Mouse (Mus musculus) heart, postnatal 10 days (tissue): ENCODE results near the gene Actr5. TPM values are rescaled to one million over a fixed set of nuclear protein-coding genes. Genes with fewer than 3 reads are reported as not detected.
A peak's percentile ranks its signal among the peaks of the same experiment; 100 is the strongest.

Source experiments
- DNase-seq, 2 experiments: peaks; one replicate each; pipeline ENCODE4 v3.0.0; 2021
- intact Hi-C: fragments of 180-260 bp; cut with DNase I; formaldehyde crosslinking; loops from one replicate; pipeline ENCODE4 v1.15.1; 2025
- total RNA-seq, 2 experiments: library from RNA; stranded (reverse); gene quantifications; 2 replicates each; pipeline ENCODE4 v1.2.3; 2021

Gene Actr5
- total RNA-seq, 2 experiments from 2014 or later = 7.5 to 8.2 TPM

DNA sequence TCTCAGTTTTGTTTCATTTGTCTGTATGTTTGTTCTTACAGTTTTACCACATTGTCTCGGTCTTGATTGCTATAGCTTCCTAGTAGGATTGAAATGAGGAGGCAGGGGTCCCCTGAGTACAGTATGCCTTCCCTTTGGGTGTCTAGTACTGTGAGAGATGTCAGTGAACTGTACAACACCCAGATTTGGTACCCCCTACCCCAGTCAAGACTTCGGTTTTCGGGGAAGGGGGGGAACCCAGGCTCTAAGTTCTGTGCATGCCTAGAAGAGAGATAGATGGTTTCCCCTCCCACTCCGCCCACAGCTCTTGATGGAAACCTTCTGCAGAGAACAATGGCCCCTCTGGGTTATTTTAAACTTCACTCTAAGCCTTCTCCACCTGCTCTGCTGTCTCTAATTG lies 40.4 kb downstream of the Actr5 start, which contains the start of gene Ppp1r16b:
Gene Ppp1r16b (plus strand): TSS at position 301 of the 400 bp plus-strand sequence.
- intact Hi-C loops = loop anchor here (5.0 kb wide), 1 partner anchor 77 kb away; no protein-coding TSS in a partner anchor
- DNase-seq = no peak

DNA sequence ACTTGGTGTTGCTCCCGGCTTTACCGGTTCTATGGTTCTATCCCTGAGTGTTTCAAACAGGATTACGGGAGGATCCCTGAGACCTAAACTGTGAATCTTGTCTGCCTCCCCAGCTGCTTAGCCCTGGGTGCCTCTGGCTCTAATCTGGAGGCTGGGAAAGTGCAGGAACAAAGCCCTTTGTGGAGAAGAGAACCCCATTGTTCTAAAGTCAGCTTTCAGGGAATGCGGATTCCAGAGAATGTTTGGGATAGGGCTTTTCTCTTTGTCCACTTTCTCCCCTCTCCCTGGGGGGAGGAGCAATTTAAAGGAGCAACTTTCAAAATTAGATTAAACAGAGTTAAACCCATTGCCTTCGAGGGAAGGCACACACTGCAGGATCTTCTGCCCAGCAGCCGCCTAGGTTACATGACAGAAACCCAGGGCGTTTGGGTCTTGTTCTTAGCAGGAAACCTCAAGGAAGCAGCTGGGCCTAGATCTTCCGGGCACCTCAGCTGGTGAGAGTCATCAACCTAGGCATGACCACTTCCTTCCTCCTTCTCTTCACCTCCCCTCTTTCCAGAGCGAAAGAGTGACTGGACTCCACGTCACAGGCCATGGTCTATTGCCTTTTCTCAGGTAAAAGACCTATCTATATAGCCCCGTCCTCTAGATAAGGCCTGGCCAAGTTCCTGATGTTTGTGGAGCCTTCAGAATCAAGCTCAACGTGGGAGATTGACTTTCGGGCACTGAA lies 41.5 kb downstream of the Actr5 start:
- no peak for DNase-seq
- intact Hi-C loops = loop anchor here (5.0 kb wide), 1 partner anchor 76 kb away; no protein-coding TSS in a partner anchor

DNA sequence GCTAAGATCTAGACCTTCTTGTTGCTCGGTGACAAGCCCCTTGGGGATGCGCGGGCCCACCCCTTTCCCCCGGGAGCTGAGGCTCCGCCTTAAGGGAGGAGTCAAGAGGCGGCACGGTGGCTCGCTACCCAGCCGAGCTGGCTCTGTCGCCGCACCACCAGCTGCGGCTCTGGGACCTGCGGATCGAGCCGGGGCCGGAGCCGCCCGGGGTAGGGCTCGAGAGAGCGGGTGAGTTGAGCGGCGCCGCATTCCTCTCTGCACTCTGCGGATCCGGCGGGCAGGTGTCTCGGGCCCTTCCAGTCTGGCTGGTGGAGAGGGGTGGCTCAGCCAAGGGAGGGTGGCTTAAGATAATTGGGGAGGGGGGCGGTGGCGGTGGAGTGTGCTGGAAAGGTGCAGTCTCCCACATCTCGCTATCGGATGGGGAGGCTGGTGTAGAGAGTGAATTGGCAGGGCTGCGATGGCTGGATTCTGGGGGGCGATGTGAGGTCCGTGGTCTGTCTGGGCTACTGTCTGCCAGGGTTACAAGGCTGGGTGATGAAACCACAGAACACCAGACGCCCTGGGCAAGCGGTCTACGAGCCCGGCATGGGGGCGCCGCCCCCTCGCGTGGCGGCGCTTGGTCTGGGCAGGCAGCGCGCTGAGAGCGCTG lies 42.5 kb downstream of the Actr5 start:
- intact Hi-C loops = loop anchor here (5.0 kb wide), 1 partner anchor 75 kb away; no protein-coding TSS in a partner anchor
- DNase-seq = peak; percentile 54 to 58

DNA sequence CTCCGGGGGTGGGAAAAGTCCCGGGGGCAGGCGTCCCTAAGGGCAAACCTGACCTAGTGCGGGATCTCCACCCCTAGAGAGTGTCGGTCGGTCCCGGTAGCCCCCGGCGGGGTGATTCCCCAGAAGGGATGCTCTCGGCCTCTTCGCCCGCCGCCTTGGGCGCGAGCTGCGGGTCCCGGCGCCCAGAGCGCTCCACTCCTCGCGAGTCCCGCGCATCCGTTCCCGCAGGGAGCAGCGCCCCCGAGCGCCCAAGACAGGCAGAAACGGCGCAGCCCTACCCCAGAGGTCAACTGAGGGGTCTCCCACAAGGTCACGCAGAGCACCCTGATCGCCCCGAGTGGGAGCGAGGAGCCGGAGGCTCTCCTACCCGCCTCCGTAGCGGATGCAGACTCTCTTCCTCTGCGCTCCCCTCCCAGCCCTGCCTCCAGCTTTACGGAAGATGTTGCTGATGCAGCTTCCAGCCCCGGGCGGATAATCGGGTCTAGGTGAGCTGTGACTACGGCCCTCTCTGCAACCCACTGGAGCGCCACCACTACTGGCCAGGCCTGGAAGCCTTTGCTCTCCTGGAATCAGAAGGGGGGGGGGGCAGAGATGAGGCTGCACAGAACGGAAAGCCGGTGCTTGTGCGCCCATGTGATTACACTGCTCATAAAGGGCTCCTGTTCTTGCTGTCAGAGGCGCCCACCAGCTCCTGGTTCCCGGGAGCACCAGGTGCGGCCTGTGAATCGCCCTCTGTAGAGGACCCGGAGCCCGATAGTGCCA lies 43.2 kb downstream of the Actr5 start:
- DNase-seq = peak; percentile 40 to 45
- intact Hi-C loops = loop anchor here (5.0 kb wide), 1 partner anchor 74 kb away; no protein-coding TSS in a partner anchor

DNA sequence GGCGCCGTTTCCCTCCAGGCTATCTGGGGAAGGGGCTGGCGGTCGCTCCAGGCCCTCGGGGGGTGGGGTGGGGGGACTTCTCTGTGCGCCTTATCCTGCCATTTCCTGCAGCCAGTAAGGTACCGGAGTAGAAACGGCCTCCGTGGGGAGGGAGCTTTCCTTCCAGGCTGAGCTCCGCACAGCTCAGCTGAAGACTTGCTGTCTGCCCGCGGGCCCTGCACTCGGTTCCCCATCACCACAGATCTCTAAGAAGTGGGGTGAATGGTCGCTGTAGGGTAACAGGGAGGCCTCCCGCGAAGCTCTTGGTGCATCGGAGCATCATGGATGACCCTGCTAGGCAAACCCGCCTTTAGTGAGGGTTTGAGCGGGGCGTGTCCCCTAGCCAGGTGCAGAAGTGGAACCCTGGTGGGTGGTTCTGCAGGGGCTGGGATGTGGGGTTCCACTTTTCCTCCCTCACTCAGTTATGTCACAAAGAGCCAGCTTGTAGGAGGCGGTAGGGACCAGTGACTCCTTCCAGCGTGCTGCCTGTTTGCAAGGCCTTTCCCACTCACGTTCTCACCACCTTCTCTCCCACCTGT lies 43.8 kb downstream of the Actr5 start:
- DNase-seq = peak in 1 of 2 experiments; percentile 14
- intact Hi-C loops = loop anchor here (5.0 kb wide), 1 partner anchor 74 kb away; no protein-coding TSS in a partner anchor

DNA sequence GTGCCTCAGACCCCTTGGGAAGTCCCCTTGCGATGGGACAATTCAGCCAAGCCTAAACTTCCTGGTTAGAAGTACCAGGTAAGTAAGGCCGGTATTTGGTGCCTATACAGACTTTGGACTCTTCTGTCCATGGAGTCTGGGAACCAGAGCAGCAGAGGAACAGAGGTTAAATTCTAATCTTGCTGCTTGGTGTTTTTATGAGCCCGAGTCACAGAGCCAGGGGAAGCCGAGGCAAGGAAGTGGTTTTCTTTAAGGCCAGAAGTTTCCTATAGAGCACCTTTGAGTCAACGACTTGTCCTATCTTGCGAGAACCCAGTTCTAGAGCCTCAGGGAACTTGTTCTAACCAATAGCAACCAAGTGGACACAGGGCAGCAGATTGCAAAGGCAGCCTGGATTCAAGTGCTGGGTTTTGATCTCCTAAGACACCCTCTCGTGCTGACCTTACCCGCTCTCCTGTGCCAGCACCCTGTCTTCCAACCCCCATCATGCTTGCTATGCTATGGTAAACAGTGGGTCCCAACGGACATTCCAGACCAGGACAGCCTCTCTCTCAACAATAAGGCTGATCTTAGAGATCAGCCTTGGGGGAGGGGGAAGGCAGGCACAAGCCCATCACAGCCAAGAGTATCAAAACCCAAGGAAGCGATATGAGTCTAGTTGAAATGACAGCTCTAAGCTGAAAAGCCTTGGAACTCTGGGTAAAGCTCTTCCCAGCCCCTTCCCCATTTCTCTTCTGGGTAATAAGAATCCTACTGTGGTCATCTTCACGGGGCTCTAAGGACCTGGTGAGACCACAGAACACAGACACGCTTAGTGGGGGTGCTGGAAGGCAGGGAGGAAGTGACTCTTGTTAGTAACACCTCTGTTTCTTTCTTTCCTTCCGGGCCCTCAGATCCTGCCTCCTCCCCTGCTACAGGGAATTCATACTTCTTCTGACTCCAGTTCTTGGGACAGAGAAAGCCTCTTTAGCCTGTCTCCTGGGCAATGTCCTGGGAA lies 44.8 kb downstream of the Actr5 start:
- DNase-seq = no peak
- intact Hi-C loops = loop anchor here (2.0 to 5.0 kb wide), 2 partner anchors 15 to 73 kb away; no protein-coding TSS in a partner anchor

DNA sequence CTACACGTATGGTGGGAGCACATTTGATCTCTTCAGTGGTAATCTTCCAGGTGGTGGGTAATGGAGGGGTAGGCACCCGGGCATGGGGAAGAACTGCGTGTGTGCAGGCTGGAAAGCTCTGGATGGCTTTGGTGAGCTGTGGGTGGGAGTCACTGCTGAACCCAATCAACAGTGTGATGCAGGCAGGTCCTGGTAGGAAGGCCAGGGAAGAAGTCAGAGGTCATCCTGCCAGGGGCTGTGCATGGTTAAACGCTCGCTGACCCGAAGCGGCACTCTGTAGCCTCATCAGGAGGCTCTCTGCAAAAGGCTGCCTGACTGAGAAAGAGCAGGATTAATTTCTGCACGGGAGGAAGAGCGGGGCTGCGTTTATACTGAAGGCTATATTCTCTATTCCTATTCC lies 45.9 kb downstream of the Actr5 start:
- intact Hi-C loops = loop anchor here (2.0 kb wide), 1 partner anchor 14 kb away; no protein-coding TSS in a partner anchor
- no peak for DNase-seq

DNA sequence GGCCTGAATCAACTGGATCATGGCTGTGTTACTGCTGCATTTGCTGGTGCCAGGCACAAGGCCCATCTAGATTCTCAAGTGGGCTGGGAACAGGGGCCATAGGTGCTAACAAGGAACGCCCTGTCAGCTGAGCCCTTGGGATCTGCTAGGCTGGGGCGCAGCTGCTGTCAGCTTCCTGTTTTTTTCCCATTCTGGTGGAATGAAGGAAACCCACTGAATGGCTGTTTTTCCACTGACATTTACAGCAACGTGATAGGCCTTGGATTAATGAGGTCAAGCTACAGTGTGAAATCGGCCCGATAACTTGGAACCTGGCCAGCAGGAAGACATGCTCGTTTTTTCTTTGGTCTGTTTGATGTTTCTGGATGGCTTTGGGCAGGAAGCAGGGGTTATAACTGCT lies 48.1 kb downstream of the Actr5 start:
- DNase-seq = peak; percentile 69 to 76
- intact Hi-C loops = no loop called here

DNA sequence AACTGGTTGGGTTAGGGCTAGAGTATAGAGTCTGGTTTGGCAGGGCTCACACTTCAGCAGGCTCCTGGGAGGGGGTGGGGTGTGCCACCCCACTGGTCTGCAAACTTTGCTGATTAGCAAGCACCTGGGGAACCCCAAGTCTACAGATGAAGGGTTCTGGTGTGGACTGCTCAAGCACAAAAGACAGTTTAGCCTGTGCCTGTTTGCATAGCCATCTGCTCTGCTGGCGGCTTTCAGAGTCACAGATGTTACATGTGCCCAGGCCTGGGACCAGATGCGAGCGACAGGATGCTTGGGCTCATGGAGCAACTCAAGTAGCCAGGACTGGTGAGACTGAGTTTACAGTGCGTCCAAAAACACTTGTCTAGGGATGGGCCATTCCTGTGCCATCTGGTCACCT lies 48.8 kb downstream of the Actr5 start:
- intact Hi-C loops = no loop called here
- peak in 1 of 2 experiments; percentile 30 for DNase-seq

DNA sequence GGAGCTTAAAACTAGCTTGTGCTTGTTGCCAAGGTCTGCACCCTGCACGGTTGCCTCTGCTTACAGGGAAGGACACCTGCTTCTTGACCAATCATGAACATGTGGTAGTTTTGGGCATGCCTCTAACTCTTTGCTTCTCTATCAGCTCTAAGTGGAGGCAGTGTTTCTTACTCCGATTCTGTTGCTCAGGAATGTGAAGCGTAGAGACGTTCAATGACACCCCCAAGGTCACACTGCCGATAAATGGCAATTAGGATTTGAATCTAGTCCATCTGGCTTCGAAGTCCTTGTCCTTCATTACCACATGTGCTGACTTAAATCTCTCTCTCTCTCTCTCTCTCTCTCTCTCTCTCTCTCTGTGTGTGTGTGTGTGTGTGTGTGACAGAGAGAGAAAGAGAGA lies 49.4 kb downstream of the Actr5 start:
- no peak for DNase-seq
- intact Hi-C loops = no loop called here

DNA sequence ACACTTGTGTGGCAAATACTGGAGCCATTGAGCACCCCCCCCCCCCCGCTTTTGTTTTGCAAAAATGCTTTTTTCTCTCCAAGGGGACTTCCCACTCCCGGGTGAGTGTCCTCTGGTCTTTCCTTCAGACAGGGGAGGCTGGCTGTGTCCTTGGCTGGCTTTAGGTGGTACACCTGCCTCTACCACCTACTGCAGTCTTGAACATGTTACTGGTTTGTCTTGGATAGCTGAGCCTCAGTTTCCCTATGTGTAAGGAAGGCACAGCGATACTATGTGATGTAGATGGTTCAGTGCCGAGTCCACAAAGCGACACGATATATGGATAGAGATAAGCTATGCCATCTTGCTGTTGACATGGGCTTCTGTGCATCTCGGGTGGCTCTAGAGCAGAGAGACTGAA lies 50.1 kb downstream of the Actr5 start:
- intact Hi-C loops = no loop called here

DNA sequence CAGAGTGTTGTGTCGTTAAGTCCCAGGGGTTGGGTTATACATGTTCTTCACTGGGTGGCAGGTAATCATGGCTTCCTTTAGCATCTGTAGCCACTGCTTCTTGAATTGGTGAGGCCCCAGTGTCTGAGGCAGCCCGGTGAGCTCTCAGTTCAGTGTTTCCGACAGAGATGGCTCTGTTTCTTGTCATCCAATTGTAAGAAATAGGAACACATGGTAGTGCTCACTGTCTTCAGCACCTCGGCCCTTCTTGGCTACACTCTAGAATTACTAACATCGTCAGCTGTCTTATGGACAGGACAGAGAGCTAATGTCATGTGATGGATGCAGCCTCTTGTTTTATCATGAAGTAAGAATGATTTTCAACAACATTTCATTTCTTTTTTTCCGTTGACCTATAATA lies 50.5 kb downstream of the Actr5 start:
- DNase-seq = no peak
- intact Hi-C loops = no loop called here

More for the DNA sequence above, 50.1 kb downstream of the Actr5 start:
- DNase-seq = no peak

DNA sequence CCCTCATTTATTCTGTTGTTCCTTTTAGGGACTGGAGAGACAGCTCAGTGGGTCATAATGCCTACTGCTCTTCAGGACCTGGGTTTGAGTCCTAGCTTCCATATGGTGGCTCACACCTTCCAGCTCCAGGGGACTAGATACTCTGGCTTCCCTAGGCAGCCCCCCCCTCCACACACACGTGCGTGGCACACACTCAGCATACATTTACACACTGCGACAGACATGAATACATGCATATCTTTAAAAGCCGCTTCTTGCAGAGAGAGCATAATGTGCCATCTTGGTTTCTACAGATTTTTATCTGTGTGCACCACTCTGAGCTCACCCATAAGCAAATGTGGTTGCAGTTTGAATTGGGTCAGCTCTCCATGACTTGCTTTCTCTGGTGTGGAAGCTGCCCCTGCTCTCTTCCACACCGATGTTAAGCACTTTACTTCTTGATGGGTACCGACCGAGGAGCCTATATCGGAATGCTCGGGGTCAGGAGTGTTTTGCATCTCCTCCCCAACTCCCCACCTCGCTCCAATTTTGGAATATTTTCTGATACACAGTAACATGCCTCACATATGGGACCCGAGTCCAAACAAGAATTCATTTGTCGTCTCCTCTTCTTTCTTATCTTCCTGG lies 51.3 kb downstream of the Actr5 start:
- intact Hi-C loops = no loop called here
- no peak for DNase-seq

DNA sequence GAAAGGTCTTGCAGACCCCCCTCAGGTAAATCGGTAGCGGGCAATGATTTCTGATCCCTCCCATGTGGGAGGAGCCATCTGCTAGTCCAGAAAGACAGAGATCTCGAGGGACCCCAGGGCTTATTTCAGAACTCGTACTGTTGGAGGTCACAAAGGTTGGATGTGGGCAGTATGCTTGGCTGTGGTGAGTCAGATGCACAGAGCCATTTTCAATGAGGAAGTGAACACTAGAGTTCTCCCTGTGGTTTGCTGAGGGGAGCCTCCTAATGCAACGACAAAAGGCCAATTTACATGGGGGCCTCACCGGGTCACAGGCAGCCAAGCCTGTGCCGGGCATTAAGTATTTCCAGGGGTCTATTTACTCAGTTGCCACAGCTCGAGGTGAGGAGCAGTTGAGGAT lies 53.3 kb downstream of the Actr5 start:
- DNase-seq = no peak
- intact Hi-C loops = no loop called here

DNA sequence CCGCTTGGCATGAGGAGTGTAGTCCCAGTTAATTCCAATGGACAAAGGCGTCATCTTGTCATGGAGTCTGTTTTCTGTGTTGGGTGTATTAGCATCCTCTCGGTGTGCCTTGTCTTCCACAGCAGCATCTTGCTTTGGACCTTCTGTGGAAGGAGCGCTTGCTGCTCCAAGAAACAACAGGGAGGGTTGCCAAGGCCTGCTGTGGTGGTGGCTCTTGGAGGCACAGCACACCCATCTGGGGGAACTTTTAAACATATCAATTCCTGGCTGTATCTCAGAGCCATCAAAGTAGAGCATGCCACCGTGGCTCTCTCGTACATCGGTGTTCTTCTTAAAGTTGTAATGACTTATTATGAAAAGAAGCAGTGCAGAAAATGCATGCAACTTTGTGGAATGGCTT lies 54.4 kb downstream of the Actr5 start:
- no peak for DNase-seq
- intact Hi-C loops = no loop called here

DNA sequence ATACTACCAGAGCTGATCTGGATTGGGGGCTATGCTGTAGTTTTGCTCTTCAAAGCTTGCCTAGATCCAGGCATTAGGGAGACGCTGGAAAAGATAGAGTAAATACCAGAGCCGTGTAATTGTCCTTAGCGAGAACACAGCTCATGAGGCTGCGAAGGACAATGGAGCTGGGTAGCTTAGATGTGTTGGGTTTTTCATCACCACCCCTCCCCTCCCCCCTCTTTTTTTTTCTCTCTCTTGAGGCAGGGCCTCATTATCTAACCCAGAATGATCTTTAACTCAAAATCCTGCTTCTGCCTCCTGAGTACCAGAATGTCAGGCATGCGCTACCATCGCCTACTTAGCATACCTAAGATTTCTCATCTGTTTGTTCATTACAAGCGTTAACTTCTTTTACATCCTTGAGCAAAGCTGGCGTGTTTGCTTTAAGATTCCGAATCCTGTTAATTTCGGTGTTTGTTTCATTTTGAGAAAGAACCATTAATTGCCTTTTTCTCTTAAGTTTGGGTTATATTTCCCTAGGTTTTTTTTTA lies 55.7 kb downstream of the Actr5 start:
- intact Hi-C loops = no loop called here

DNA sequence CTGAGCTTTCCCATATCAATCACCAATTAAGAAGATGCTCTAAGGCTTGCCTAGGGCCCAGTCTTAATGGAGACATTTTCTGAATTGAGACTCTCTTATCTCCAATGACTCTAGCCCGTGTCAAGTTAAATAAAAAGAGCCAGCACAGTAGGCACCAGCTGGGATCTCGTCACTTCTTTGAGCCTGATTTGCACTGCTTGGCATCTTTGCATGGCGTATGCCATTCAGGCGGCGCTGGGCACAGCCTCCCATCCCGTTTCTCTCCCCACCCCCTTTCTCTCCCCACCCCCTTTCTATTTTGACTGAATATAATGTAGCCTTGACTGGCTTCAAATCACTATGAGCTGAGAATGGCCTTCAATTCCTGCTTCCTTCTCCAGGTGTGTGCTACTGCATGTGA lies 57.0 kb downstream of the Actr5 start:
- no peak for DNase-seq
- intact Hi-C loops = no loop called here

More for the DNA sequence above, 55.7 kb downstream of the Actr5 start:
- no peak for DNase-seq

DNA sequence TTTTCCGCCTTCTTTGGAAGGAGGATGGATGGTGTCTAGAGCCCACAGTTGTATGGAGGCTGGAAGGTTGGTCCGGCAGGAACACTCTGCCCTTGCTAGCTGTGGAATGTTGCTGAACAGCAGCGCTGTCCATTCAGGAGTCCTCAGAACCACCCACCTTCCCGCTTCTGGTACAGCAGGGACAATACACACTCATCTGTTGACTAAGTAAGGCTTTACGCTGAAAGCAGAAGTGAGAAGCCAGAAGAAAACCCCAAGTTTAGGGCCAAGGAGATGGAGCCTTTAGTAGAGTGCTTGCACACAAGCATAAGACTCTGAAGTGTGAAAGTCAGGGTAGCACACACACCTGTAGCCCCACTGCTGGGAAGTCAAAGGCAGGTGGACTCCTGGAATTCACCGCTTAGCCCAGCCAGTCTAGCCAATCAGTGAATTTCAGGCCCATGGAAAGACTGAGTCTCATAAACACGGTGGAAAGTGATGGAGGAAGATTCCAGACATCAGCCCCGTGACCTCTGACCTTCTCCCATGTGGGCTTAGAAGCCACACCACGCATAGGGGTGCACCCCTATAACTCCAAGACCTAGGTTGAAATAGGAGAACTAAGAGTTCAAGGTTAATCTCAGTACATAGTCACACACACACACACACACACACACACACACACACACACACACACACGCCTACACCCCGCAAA lies 57.8 kb downstream of the Actr5 start:
- intact Hi-C loops = no loop called here
- DNase-seq = no peak
